Mouse (Mus musculus) frontal cortex, adult 2 months (tissue): Measurements from ENCODE around the gene Acat3. TPM values are rescaled to one million over a fixed set of nuclear protein-coding genes. Genes with fewer than 3 reads are reported as not detected.
"Not testable (repeated sequence)": the region's sequence is repeated elsewhere in the genome, so short reads cannot be mapped to it uniquely, and the experiment has no call there.

ENCODE experiments used
- DNase-seq, 2 experiments: peaks; one replicate each; pipeline ENCODE4 v3.0.0; 2022; ENCODE audit warnings: low spot score in 1 of 2; ENCODE audit errors: extremely low spot score in 1 of 2
- polyA plus RNA-seq: library from polyadenylated mRNA; depleted of rRNA; stranded (reverse); fragments of >200 nt; gene quantifications from 2 replicates; pipeline ENCODE4 v1.2.3, GENCODE M21; 2012

Gene Acat3
- polyA plus RNA-seq, 1 experiment, result 6.0 TPM

- no peak for DNase-seq
These were observed 19.3 kb downstream of the Acat3 start for GRCm38 (mm10) chr17:12921073-12921472.

DNA sequence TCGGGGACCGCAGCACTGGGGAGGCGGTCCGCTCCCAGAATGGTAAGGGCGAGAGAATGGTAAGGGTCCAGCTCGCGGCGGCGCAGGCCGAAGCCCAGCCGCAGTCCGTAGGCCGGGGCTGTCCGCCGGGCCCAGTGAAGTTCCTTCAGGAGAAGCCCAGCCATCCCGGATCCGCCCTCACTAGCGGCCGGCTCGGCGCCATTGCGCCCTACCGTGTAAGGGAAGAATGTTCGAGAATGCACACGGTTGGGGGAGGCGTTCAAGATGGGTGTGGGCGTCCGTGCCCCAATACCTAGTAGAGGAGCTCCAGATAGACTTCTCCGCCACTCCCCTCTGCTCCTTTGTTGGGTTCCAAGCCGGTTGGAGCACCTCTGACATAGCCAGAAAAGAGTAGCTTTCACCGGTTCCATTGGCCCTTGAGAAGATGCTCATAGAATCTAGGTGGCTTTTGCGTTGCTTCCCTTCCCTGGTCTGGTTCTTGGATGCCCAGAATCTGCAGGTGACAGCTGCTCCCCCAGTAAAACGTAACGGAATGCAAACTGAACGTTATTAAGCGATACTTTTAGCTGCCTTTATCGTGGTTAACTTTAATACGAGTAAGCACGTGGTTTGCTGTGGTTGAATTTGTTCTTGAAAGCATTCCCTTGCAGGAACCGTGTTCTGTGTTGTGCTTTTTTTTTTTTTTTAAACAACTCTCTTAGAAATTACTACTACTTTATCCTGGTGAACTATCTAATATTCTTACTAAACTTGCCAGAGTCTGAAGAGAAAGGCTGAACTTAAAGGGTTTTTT, 23.6 kb downstream of the Acat3 start:
- peak in 1 of 2 experiments; percentile 60 for DNase-seq

DNA sequence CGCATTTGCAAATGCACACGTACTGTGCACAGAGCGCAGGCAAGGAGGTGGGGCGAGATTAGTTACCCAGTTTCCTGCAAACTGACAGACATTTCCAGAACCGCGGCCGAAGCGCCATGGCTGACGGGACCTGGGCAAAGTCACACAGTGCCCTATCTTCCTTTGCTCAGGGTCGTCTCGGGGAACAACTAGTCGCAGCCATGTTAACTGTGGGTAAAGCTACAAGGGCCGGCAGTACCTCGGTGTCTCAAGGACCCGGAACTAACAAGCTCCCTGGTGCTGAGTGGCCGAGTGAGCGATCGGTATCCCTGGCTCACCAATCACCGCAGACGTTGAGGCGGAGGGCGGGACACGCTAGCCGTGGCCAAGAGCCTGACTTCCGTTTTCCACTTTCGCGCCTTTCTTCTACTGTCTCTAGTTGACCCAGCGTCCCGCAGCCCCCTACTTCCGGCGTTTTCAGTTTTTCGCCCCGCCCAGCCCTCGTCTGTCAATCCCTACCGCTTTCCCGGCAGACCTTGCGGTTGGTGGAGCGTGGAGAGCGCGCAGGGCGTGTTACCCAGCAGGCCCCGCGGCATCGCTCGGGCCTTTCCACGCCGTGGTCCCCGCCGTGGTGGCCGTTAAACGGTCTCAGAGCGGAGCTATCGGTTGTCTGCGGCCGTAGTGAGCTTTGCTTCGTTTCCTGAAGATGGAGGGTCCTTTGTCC, 24.4 kb downstream of the Acat3 start, which contains the start of gene Mrpl18:
Gene Mrpl18 (minus strand): TSS at position 465 of the 703 bp plus-strand sequence.
- peak; percentile 99 to 100 for DNase-seq

- no peak for DNase-seq
These were observed 24.9 kb downstream of the Acat3 start, which contains the start of gene Tcp1 for GRCm38 (mm10) chr17:12915488-12915880. Gene Tcp1, plus strand, starts transcription at chr17:12915701.

- no peak for DNase-seq
These were observed 30.0 kb downstream of the Acat3 start for GRCm38 (mm10) chr17:12910391-12910790.

DNA sequence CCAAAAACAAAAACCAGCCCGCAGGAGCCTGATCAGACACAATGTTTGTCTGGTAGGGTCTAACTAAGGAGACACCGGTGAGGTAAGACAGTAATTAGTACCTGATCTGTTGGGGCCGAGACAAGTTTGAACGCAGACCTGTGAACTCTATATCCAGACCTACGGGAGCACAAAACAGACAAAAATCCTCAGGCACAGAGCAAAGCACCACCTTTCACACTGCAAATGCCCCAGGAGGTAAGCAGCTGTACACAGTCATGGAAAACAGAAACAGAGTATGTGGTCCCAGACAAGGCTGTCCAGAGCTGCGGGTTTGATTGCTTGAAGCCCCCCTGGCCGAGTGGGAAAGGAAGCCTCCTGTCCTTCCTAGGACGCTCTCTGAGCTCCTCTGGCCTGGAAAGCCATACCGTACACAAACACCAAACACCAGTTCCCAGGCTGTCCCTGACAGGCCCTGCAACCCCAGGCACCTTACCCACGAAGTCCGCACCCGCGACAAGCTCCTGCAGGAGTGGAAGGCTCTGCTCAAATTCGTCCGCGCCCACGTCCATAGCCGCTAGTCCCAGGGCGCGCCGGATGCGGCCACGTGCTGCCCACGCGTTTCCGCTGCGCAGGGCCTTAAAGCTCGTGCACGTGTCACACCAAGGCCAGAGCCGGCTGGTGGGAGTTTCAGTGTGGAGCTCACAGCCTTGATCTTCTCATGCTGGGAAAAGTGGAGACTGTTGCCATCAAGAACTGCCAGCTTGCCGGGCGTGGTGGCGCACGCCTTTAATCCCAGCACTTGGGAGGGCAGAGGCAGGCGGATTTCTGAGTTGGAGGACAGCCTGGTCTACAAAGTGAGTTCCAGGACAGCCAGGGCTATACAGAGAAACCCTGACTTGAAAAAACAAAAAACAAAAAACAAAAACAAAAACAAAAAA, 30.8 kb downstream of the Acat3 start, which contains the start of gene Pnldc1:
Gene Pnldc1 (minus strand): TSS at position 870 of the 920 bp plus-strand sequence.
- no peak for DNase-seq

GRCm38 (mm10) chr17:12906436-12906835, 34.0 kb downstream of the Acat3 start:
- DNase-seq, result peak; percentile 15 to 27

DNA sequence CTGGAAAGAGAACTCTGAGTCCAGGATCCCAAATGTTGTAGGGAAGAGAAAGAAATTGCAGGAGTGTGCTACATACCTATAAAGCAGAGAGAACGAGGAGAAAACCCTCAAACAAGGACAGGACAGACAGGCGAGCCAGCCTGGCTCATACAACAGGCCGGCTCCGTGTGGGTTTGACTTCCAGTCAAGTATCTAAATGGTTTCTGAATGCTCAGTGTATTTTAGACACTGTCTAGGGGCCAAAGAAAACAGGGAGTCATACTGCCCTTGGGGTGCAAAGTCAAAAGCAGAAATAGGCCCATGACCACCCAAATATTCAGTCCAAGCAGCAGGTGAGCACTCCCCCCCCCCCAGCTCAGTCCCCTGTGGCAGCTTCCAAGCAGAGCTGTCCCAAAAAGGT, 34.6 kb downstream of the Acat3 start:
- no peak for DNase-seq

GRCm38 (mm10) chr17:12904349-12904748, 36.1 kb downstream of the Acat3 start:
- DNase-seq, result no peak

- no peak for DNase-seq
These were observed 36.7 kb downstream of the Acat3 start for GRCm38 (mm10) chr17:12903372-12904333.

GRCm38 (mm10) chr17:12902291-12902690, 38.1 kb downstream of the Acat3 start:
- DNase-seq, result no peak

DNA sequence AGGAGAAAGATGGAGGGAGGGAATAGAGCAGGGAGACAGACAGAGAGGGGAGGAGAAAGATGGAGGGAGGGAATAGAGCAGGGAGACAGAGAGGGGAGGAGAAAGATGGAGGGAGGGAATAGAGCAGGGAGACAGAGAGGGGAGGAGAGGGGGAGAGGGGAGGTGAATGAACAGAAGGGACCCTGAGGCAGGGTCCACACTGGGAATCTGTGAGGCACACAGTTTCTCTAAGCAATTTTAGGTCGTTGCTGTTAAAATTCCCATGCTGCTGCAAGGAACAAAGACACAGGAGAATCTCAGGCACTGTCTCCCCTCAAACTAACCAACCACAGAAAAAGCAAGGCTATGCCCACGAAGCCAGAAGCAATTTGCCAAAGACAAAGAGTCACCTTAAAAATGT, 41.8 kb downstream of the Acat3 start:
- not testable (repeated sequence) for DNase-seq

DNA sequence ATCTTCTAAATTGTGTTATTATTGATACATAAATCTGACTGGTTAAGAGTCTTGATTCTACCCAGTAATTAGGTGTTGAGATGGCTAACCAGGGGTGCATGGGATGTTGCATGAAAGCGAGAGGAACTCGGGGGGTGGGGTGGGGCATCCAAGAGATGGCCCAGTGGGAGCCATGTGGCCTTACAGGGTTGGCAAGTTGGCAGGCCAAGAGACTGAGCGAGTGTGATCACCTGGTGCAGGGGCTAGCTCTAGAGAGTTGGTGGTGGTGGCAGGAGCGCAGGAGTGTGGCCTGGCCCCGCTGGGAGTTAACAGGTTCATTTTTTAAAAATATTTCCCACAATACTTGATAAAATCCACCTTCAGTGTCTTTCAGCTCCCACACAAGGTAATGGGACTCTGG, 42.7 kb downstream of the Acat3 start:
- DNase-seq, result no peak

DNA sequence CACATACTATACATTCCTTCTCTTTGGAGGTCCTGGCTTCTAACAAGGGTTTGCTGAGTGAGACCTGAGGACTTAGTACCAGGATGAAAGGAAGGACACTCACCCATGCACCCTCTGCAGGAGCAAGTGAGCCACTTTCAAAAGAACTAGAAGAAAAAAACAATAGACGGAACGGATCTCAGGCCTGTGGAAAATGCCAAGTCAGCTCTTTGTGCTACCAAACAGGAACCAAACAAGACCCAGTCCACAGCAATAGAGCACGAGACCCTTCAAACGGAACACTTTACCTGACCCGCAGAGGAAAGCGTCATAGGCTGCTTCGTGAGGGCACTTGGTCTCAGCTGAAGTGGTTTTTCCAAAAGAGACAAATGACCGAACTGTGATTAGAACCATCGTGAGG, 48.4 kb downstream of the Acat3 start:
- no peak for DNase-seq

GRCm38 (mm10) chr17:12891054-12891453, 49.3 kb downstream of the Acat3 start:
- no peak for DNase-seq

DNA sequence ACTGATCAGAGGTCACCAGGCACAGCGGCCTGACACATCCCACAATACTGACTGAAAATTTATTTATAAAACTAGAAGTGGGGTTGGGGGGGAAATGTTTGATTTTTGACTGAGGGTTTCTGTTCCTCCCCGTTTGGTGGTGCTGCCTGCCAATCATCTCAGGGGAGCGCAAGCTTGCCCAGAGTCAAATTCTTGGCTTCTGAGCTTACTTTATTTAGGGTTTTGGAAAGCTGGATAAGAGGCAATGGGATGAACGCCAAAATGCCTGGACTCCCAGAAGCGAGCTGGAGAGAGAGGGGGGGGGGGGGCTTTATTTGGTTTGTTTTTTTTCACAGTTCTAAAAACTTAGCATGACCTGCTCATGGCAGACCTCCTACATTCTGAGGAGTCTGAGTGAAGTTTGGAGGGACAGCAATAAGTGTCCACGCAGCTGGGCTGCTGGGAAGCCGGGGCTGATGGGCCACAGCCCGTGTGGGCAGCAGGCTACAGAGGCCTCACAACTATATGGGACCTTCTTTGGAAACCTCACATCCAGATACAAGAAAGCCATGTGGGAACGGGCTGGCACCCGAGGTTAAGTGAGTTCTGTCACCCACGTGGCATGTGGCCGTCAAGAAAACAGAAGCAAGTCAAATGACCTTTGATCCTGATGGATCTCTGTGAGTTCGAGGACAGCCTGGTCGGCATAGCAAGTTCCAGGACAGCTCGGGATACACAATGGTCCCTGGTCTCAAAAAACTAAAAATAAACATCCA, 53.2 kb downstream of the Acat3 start:
- DNase-seq, result no peak

DNA sequence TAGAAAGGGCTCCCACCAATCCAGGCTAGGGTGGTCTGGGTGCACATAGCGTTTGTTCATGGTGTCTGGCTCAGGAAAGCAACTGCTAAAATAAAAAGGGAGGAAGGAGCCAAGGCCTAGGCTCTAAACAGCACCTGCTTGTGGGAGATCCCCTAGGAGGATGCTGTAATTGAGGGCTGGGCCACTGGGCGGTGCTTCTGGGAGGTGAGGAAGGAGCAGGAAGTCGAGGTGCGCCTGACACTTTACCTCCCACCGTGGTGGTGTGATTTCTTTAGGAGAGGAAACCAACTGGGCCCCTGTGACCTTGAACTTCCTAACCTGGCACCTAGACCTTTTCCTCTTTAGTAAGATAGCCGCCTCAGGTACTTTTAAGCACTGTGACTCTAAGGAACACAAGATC, 53.8 kb downstream of the Acat3 start:
- DNase-seq, result no peak

DNA sequence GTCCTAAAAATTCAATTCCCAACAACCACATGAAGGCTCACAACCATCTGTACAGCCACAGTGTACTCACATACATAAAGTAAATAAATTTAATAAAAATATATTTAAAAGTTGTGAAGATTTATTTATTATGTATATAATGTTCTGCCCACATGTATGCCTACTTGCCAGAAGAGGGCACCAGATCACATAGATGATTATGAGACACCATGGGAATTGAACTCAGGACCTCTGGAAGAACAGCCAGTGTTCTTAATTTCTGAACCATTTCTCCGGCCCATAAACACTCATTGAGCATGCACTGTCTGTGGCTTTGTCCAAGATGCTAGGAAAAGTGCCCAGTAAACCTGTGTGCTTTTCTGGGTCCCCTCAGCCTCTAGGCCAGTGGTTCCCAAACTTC, 59.2 kb downstream of the Acat3 start:
- DNase-seq, result no peak

- peak; percentile 69 to 96 for DNase-seq
These were observed 60.2 kb downstream of the Acat3 start for GRCm38 (mm10) chr17:12880178-12880577.
